Mouse (Mus musculus): Measurements from ENCODE around the gene Fkbp10. TPM values are rescaled to one million over a fixed set of nuclear protein-coding genes. Genes with fewer than 3 reads are reported as not detected.

Fkbp10 gene
- total RNA-seq, 2 experiments from 2014 or later: 7.2 to 7.4 TPM

DNA sequence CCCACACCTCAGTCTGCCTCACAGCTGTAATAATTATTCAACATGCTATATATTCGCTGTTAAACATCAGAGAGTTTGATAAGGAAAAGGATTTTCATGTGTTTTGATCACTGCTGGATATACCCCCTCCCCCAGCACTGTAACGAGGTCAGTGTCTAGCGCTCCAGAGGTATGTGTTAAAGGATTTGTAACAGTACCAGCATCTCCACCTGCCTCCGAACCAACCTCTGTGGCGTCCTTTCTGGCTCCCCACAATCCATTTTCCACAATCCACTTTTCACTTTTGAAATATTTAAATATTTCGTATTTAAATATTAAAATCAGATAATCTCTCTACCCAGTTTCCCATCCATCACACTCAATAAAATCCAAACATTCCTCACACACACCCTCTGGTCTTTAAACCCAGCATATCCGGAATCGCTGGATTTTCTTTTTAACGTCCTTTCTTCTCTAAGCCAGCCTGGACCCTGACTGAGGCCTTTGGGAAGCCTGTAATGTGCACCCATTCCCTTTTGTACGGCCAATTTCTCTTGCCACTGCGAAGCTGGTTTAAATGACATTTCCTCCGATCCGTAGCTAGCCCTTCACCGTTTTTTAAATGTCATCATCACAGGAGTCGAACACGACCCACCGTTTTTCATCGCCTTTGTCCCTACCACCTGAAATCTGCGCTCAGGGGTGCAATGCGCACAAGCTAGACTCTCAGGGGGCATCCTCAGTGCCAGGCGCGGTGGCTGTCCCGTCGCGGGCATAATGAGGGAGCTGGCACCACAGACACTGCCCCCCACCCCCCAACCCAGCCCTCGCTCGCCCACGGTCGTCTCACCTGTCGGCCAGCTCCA, 56.1 kb downstream of the Fkbp10 start:
- no peak for DNase-seq

DNA sequence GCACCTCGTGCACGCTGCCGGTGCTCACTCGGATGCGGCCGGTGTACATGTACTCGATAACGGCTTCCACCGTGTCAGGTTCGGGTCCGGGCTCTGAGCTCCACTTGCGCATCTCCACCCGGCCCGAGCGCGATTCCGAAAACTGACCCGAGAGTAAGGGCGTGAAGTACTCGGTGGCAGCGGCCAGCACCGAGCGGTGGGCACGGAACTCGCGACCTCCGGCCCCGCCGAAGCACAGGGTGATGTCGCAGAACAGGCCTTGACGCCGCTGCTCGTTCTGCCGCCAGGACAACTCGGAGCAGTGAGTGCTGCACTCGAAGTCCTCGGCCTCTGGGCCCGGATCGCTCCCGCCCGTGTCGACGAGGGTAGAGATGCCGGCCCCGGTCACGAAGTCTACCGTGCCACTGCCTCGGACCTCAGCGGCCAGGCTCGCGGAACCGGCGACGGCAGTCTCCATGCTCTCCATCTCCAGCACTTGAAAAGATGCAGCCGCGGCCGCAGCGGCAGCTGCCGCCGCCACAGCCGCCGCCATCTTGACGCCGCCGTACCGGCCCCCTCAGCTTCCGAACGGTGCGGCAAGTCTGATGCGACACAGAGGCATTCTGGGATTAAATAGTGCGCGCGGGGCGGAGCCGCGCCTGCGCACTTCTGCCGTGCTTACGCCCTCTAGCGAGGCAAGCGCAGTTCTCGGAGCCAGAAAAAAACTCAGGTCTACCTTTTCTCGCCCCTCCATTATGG, 56.9 kb downstream of the Fkbp10 start, which contains the start of gene Klhl11:
Klhl11 (minus strand) TSS at position 545 of the 738 bp plus-strand sequence.
- peak; percentile 93 to 94 for DNase-seq

- no peak for DNase-seq
Measured at GRCm38 (mm10) chr11:100472935-100473295, 57.4 kb downstream of the Fkbp10 start.

Small RNA genes lying within 50 kb of the gene (microRNA-seq; reads per million reads assigned to microRNA genes)
- 0 reads per million in 2 experiments for gene Gm27374

Other genes starting within 250 kb of the Fkbp10 start
- not detected for gene Krt9, start 222.5 kb upstream of the Fkbp10 start, total RNA-seq (2021)
- not detected for gene Krt14, start 208.1 kb upstream of the Fkbp10 start, total RNA-seq (2021)
- not detected for gene Krt16, start 166.8 kb upstream of the Fkbp10 start, total RNA-seq (2021)
- under 1 TPM in 1 of 2 experiments, not detected in 1; 0.31 TPM for gene Krt17, start 154.7 kb upstream of the Fkbp10 start, total RNA-seq (2021)
- gene Krt42, start 145.8 kb upstream of the Fkbp10 start, total RNA-seq (2021): not detected
- 1,000 to 10,000 TPM; 1,847 to 1,982 TPM for gene Eif1, start 95.8 kb upstream of the Fkbp10 start, total RNA-seq (2021)
- gene Gast, start 81.3 kb upstream of the Fkbp10 start, total RNA-seq (2021): not detected
- gene Hap1, start 59.6 kb upstream of the Fkbp10 start, total RNA-seq (2021): 1 to 10 TPM; 1.8 to 1.9 TPM
- gene Jup, start 17.9 kb upstream of the Fkbp10 start, total RNA-seq (2021): 100 to 1,000 TPM; 208 to 239 TPM
- gene P3h4, start 861 bp upstream of the Fkbp10 start, total RNA-seq (2021): 10 to 100 TPM; 13.2 to 15.2 TPM
- gene Nt5c3b, start 26.1 kb downstream of the Fkbp10 start, total RNA-seq (2021): 10 to 100 TPM; 17.9 to 24.7 TPM
- under 1 TPM; 0.60 to 0.95 TPM for gene Klhl10, start 26.2 kb downstream of the Fkbp10 start, total RNA-seq (2021)
- gene Klhl11, start 57.0 kb downstream of the Fkbp10 start, total RNA-seq (2021): 1 to 10 TPM; 7.2 to 7.7 TPM
- gene Acly, start 112.3 kb downstream of the Fkbp10 start, total RNA-seq (2021): 10 to 100 TPM; 35.6 to 80.9 TPM
- under 1 TPM; 0.17 to 0.46 TPM for gene Ttc25, start 129.9 kb downstream of the Fkbp10 start, total RNA-seq (2021)
- gene Cnp, start 159.2 kb downstream of the Fkbp10 start, total RNA-seq (2021): 1 to 10 TPM; 6.1 to 7.7 TPM
- 10 to 100 TPM; 48.6 to 50.6 TPM for gene Nkiras2, start 203.5 kb downstream of the Fkbp10 start, total RNA-seq (2021)
- gene Dnajc7, start 204.5 kb downstream of the Fkbp10 start, total RNA-seq (2021): 100 to 1,000 TPM; 126 to 128 TPM